Mouse (Mus musculus) lung, adult 10 weeks (tissue): ENCODE measurements around the gene Olfr1306. TPM values are rescaled to one million over a fixed set of nuclear protein-coding genes. Genes with fewer than 3 reads are reported as not detected.

Experiments used
- polyA plus RNA-seq: library from polyadenylated mRNA; stranded (reverse); fragments of 350-450 nt; fragmentation: Illumina TruSeq; extraction: RNeasy Lipid Tissue Mini Kit (QIAGEN cat#74804); gene quantifications from one replicate; pipeline ENCODE4 v1.2.3, GENCODE M21; 2014; ENCODE audit warnings: low read depth, low replicate concordance; ENCODE audit not compliant: insufficient read depth

Gene Olfr1306
- polyA plus RNA-seq: not detected

DNA sequence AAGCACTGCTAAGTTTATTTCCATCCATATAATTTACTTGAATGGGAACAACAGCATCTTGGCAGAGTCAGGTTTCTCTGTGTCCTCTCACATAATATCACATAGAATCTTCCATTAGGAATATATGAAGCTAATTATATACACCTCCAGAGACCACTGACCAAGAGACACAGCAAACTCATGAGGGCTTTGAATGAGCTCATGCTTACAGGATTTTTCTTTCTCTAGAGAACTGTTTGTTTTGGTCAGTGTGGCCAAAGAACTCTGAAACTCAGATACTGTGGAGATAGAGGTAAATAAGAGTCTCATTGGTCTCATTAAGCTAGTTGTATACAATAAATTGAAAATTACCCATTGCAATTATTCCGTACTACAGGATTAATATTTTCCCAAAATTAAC lies at the start of gene Olfr1306:
TSS of gene Olfr1306 (minus strand) at position 101 of the 400 bp plus-strand sequence.

DNA sequence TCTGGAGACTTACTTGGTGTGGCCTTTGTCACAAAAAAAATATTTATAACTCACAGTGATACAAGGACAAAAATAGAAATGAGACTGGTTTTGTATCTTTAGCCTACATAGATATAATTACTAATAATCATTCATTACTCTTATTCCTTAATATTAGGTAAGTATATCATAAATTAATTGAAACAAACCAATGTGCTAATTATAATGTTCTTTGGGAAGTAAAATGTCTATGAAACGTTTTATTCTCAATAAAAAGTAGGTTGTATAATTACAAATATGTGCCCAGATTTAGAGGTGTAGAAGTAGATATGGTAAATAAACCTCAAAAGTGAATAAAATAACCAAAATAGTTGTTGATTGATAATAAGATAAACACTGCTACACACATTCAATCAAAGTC lies 48.8 kb upstream of the Olfr1306 start, which contains the start of gene Olfr1308:
TSS of gene Olfr1308 (minus strand) at position 101 of the 400 bp plus-strand sequence.

DNA sequence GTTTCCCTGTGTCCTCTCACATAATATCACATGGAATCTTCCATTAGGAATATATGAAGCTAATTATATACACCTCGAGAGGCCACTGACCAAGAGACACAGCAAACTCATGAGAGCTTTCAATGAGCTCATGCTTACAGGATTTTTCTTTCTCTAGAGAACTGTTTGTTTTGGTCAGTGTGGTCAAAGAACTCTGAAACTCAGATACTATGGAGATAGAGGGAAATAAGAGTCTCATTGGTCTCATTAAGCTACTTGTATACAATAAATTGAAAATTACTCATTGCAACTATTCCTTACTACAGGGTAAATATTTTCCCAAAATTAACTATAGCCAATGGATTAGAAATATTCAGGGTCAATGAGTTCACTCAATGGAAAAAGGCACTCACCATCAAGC lies 33.3 kb upstream of the Olfr1306 start, which contains the start of gene Olfr1307:
TSS of gene Olfr1307 (minus strand) at position 101 of the 400 bp plus-strand sequence.

DNA sequence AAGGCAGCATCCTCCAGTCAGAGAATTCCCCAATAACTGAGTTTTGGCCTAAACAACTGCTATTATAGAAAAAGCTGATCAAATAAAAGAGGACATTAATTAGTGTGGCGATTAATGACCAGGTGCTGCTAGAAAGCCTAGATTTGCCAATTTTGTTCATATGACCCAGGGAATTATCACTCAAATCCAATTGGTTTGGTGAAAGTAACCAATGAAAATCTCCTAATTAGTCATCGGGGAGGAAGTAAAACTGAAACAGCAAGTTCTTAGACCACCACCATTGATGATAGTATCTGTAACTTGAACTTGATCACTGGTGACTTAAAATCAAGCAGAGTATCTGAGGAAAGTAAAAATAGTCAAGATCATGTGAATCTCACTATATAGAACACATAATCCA lies 39.0 kb downstream of the Olfr1306 start, which contains the start of gene Olfr1305:
TSS of gene Olfr1305 (minus strand) at position 101 of the 400 bp plus-strand sequence.

Other genes starting within 250 kb of the Olfr1306 start
- not detected for gene Olfr1301, start 165.3 kb downstream of the Olfr1306 start, polyA plus RNA-seq
- gene Olfr1302, start 138.8 kb downstream of the Olfr1306 start, polyA plus RNA-seq: not detected
- not detected for gene Olfr1303, start 95.9 kb downstream of the Olfr1306 start, polyA plus RNA-seq
- not detected for gene Olfr1305, start 39.1 kb downstream of the Olfr1306 start, polyA plus RNA-seq
- gene Olfr1307, start 33.2 kb upstream of the Olfr1306 start, polyA plus RNA-seq: not detected
- gene Olfr1308, start 48.7 kb upstream of the Olfr1306 start, polyA plus RNA-seq: not detected
- gene Olfr1309, start 74.0 kb upstream of the Olfr1306 start, polyA plus RNA-seq: not detected
- gene Olfr1310, start 96.4 kb upstream of the Olfr1306 start, polyA plus RNA-seq: not detected
- gene Olfr1311, start 108.1 kb upstream of the Olfr1306 start, polyA plus RNA-seq: not detected
- not detected for gene Olfr1312, start 134.0 kb upstream of the Olfr1306 start, polyA plus RNA-seq
- gene Olfr1313, start 161.6 kb upstream of the Olfr1306 start, polyA plus RNA-seq: not detected
- not detected for gene Olfr1314, start 180.5 kb upstream of the Olfr1306 start, polyA plus RNA-seq
- gene Olfr1315-ps1, start 199.2 kb upstream of the Olfr1306 start, polyA plus RNA-seq: not detected
- not detected for gene Olfr1316, start 218.7 kb upstream of the Olfr1306 start, polyA plus RNA-seq
- gene Olfr1317, start 224.1 kb upstream of the Olfr1306 start, polyA plus RNA-seq: not detected
- not detected for gene Olfr1318, start 237.9 kb upstream of the Olfr1306 start, polyA plus RNA-seq